Mouse (Mus musculus) left cerebral cortex, adult 2 months (tissue): ENCODE results near the gene Fbxw8. TPM values are rescaled to one million over a fixed set of nuclear protein-coding genes. Genes with fewer than 3 reads are reported as not detected.

Experiments used
- DNase-seq, 2 experiments: peaks; one replicate each; pipeline ENCODE4 v3.0.0; 2021 to 2022; ENCODE audit warnings: low spot score in 2 of 2, mixed read lengths in 1 of 2; ENCODE audit errors: extremely low spot score in 1 of 2
- H3K27ac ChIP-seq: fragments of 200-600 bp; 2 replicates; pipeline ENCODE4 v1.8.1; 2022
- H3K4me3 ChIP-seq: fragments of 200-600 bp; 2 replicates; pipeline ENCODE4 v1.8.1; 2022
- CTCF ChIP-seq: fragments of 200-600 bp; IDR thresholded peaks from 2 replicates; pipeline ENCODE4 v1.8.1; 2022; ENCODE audit warnings: antibody characterized with exemption, mild to moderate bottlenecking, moderate library complexity
- intact Hi-C: fragments of 180-260 bp; cut with DNase I; formaldehyde crosslinking; loops from one replicate; pipeline ENCODE4 v1.15.1; 2025
- total RNA-seq, 2 experiments: library from RNA; stranded (reverse); gene quantifications; 2 replicates each; pipeline ENCODE4 v1.2.3; 2021

Fbxw8 gene
- total RNA-seq, 2 experiments from 2014 or later: 34.5 to 35.1 TPM

DNA sequence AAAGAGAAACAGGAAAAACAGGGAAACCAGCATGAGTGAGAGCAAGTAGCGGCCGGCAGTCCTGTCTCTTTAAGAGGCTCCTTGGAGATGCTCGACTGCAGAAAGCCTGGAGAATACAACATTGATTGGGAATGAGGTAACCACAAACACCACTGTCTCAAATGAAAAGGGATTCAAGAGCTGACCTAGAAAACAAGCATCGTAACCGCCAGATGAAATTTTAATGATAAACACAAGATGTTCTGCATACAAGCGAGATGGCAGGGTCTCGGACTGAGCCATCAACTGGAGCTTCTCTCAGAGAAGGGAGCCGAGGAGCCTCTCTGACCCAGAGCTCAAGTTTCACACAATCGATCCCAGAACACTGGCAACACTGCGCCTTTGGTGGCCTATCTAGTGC, 32.2 kb downstream of the Fbxw8 start:
- DNase-seq: no peak
- intact Hi-C loops: no loop called here
- Histone ChIP-seq H3K27ac (peak overlapping the region; percentile 61), H3K4me3 (no peak overlapping the region)
- TF ChIP-seq CTCF: no peak

DNA sequence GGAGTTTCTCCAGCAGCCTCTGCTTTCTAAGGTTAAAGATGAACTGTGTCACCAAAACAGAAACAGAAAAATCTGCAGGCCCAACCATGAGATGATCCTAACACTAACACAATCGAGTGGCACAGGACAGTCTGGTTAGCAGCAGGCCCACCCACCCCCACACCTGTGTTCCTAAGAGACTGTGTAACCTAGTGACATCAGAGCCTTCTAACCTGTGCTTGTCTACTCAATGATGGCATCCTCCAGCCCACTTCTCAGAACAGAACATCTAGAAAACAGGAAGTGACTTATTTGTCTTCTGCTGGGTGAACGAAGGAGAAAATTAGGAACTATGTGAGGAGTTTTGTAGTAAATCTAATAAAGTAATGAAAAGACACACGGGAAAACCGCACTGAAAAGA, 33.3 kb downstream of the Fbxw8 start:
- H3K4me3 ChIP-seq: no peak overlapping the region
- DNase-seq: no peak
- intact Hi-C loops: no loop called here
- H3K27ac ChIP-seq: no peak overlapping the region
- no peak for TF ChIP-seq CTCF

GRCm38 (mm10) chr5:118120670-118121069, 34.6 kb downstream of the Fbxw8 start:
- Histone ChIP-seq H3K4me3 (no peak overlapping the region), H3K27ac (no peak overlapping the region)
- intact Hi-C loops: no loop called here
- TF ChIP-seq CTCF: no peak
- no peak for DNase-seq

GRCm38 (mm10) chr5:118118922-118119321, 36.3 kb downstream of the Fbxw8 start:
- H3K27ac ChIP-seq: no peak overlapping the region
- TF ChIP-seq CTCF: no peak
- no peak overlapping the region for H3K4me3 ChIP-seq
- no peak for DNase-seq
- intact Hi-C loops: no loop called here

GRCm38 (mm10) chr5:118118351-118118750, 36.9 kb downstream of the Fbxw8 start:
- no peak for TF ChIP-seq CTCF
- Histone ChIP-seq H3K4me3 (no peak overlapping the region), H3K27ac (no peak overlapping the region)
- no peak for DNase-seq
- intact Hi-C loops: no loop called here

DNA sequence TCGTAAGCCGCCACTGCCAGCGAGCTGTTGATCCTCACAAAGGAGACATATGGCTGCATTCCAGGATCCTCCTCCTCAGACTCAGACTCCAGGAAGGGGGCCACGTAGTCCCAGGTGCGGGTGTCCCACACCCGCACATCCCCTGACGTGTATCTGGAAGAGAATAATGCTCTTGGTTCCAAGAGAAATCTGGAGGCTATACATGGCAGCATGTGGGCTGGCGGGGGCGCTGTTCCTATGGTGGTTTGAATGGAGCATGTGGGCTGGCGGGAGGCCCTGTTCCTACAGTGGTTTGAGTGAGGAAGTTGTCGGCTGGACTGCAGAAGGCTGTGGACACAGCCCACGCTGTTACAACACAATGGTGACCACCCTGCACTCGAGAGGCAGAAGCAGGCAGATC, 41.6 kb downstream of the Fbxw8 start:
- Histone ChIP-seq H3K27ac (peak overlapping the region; percentile 58), H3K4me3 (no peak overlapping the region)
- intact Hi-C loops: loop anchor here (2.0 to 5.0 kb wide), 2 partner anchors 29 to 59 kb away; no protein-coding TSS in a partner anchor
- DNase-seq: peak; percentile 69 to 85
- peak; percentile 32 for TF ChIP-seq CTCF

DNA sequence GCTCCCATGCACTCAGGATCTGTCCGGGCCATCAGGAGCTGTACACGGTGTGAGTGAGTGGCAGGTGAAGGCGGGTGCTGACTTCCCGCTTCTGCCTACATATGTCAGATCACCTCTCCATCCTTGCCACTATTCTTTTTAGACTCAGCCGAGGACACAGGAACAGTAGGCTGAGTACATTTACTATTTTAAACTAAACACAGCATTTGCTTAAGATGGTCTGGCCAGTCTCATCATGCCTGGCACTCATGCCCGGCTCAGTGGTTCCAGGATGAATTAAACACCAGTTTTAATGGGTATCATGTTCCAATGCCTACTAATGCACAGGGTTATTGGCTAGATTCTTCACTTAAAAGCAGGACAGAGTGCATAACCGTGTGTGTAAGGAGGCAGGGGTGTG, 42.2 kb downstream of the Fbxw8 start:
- intact Hi-C loops: loop anchor here (2.0 to 5.0 kb wide), 2 partner anchors 28 to 59 kb away; no protein-coding TSS in a partner anchor
- no peak for TF ChIP-seq CTCF
- H3K27ac ChIP-seq: no peak overlapping the region; the same call in 1 of the 2 replicates
- H3K4me3 ChIP-seq: no peak overlapping the region
- no peak for DNase-seq

GRCm38 (mm10) chr5:118108794-118109440, 46.3 kb downstream of the Fbxw8 start:
- intact Hi-C loops: no loop called here
- DNase-seq: no peak
- Histone ChIP-seq H3K4me3 (no peak overlapping the region), H3K27ac (no peak overlapping the region)
- no peak for TF ChIP-seq CTCF

DNA sequence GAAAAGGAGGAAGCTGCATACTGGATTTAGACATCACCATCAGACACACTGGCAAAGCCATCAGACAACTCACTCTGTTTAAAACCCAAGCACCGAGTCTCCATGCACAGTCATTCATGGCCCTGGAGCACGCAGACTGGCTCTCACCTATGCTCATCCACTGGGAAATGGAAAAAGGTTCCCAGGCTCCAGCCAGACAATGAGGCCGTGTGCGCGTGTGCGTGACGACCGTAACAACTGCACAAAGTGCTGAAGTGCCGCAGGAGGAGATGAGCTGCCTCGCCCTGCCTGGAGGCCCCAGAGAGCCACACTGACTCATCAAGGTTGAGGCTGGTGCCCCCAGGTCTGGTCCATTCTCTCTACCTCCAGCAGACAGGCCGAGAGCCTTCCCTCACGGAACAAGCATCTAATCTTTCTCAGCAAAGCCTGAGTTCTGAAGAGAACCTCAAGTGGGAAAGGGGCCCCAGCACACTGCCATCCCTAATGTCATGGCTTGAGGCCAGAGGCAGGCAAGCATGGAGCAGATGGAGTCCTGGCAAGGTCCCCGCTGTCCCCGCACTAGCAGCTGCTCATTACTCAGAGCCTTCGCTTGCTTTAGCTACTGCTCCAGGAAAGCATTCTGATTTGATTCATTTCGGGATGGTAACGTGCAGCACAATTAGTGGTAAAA, 47.0 kb downstream of the Fbxw8 start:
- DNase-seq: peak in 1 of 2 experiments; percentile 53
- Histone ChIP-seq H3K4me3 (no peak overlapping the region), H3K27ac (peak overlapping the region; percentile 51)
- TF ChIP-seq CTCF: no peak
- intact Hi-C loops: no loop called here

DNA sequence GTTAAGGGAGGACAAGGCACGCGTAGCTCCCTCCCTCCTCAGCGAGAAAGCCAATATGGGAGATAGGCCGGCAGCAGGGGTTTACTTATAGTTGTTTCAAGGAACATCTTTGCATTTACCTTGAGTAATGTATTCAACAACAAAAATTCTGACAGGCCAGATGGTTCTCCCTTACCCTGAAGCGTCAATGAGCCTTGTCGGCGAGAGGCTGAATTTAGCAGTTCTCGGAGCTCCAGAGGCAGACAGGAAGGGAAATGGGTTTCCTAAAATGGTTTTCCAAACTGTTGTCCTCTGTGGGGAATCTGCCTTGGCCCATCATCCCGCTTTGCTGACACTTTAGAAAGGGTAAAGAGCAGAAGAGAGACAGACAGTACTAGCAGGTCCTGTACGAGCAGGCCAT, 48.6 kb downstream of the Fbxw8 start:
- TF ChIP-seq CTCF: no peak
- Histone ChIP-seq H3K4me3 (no peak overlapping the region), H3K27ac (peak overlapping the region; percentile 50)
- DNase-seq: no peak
- intact Hi-C loops: no loop called here

GRCm38 (mm10) chr5:118105536-118105935, 49.7 kb downstream of the Fbxw8 start:
- no peak for TF ChIP-seq CTCF
- no peak overlapping the region for H3K4me3 ChIP-seq
- no peak overlapping the region for H3K27ac ChIP-seq
- intact Hi-C loops: no loop called here
- DNase-seq: no peak

- no peak overlapping the region for H3K4me3 ChIP-seq
- H3K27ac ChIP-seq: no peak overlapping the region
- intact Hi-C loops: no loop called here
- no peak for DNase-seq
- no peak for TF ChIP-seq CTCF
Observed at GRCm38 (mm10) chr5:118099870-118100478, 55.3 kb downstream of the Fbxw8 start.
